In genomic region chr19:11777191-11777865, GRCm38 (mm10) we compare ENCODE assay signal across 8 mouse cellular contexts. TPM values are rescaled to one million over a fixed set of nuclear protein-coding genes. Genes with fewer than 3 reads are reported as not detected.
DNase-seq lines count a peak whose midpoint lies in the region; ATAC-seq lines count a peak whose summit lies in the region.

No protein-coding gene starts in this region.

- ATAC-seq in CD4-positive, CD25-positive, alpha-beta regulatory T cell, adult 4 months, result no peak

- DNase-seq in CD4-positive, CD25-positive, alpha-beta regulatory T cell, adult 2 months (ENCODE audit: low read depth, low spot score), result peak; percentile 72
- DNase-seq in adrenal gland, adult 2 months, result peak; percentile 38
- peak; percentile 45 for DNase-seq in embryo, embryonic 9.5 days (ENCODE audit: extremely low spot score)
- DNase-seq in heart, postnatal 4 days, result peak; percentile 78
- peak; percentile 64 to 69 for DNase-seq in layer of hippocampus, postnatal 14 days (ENCODE audit: low spot score in 2 of 2)
- peak; percentile 50 for DNase-seq in mesoderm, embryonic 11.5 days (ENCODE audit: low read depth, low spot score)
- peak; percentile 47 for DNase-seq in right cerebral cortex, postnatal 25 days

RNA-seq across cellular contexts. Expression of gene Mrpl16, which starts 7.1 kb away (rescaled TPM):
- polyA plus RNA-seq in CD4-positive, CD25-positive, alpha-beta regulatory T cell, adult 4 months (2017; shearing (Covaris generic)), result 10 to 100 TPM; 39.7 to 40.2 TPM
- total RNA-seq in adrenal gland, adult 2 months (2021), result 10 to 100 TPM; 56.9 to 75.6 TPM
- polyA plus RNA-seq in adrenal gland, adult 2 months (2012; rRNA removed), result 9.5 and 10.6 TPM in 2 replicates
- total RNA-seq in heart, postnatal 4 days (2021), result 10 to 100 TPM; 88.3 to 89.9 TPM
- total RNA-seq in layer of hippocampus, postnatal 14 days (2021), result 10 to 100 TPM; 37.9 to 41.2 TPM

RNA-seq across cellular contexts. Expression of gene Gif, which starts 30.0 kb away (rescaled TPM):
- polyA plus RNA-seq in CD4-positive, CD25-positive, alpha-beta regulatory T cell, adult 4 months (2017; shearing (Covaris generic)), result not detected
- not detected for total RNA-seq in adrenal gland, adult 2 months (2021)
- polyA plus RNA-seq in adrenal gland, adult 2 months (2012; rRNA removed), result not detected in 2 replicates
- not detected for total RNA-seq in heart, postnatal 4 days (2021)
- not detected for total RNA-seq in layer of hippocampus, postnatal 14 days (2021)

RNA-seq across cellular contexts. Expression of gene Stx3, which starts 41.9 kb away (rescaled TPM):
- polyA plus RNA-seq in CD4-positive, CD25-positive, alpha-beta regulatory T cell, adult 4 months (2017; shearing (Covaris generic)), result 1 to 10 TPM; 2.5 to 2.6 TPM
- 1 to 10 TPM; 8.3 to 9.6 TPM for total RNA-seq in adrenal gland, adult 2 months (2021)
- 9.1 and 9.5 TPM in 2 replicates for polyA plus RNA-seq in adrenal gland, adult 2 months (2012; rRNA removed)
- total RNA-seq in heart, postnatal 4 days (2021), result 1 to 10 TPM; 5.4 to 6.1 TPM
- 10 to 100 TPM; 19.6 to 27.8 TPM for total RNA-seq in layer of hippocampus, postnatal 14 days (2021)
